In genomic region chr15:89523283-89523832, GRCm38 (mm10) we compare ENCODE assay signal across 8 mouse cellular contexts. TPM values are rescaled to one million over a fixed set of nuclear protein-coding genes. Genes with fewer than 3 reads are reported as not detected.
DNase-seq lines count a peak whose midpoint lies in the region; ATAC-seq lines count a peak whose summit lies in the region.

No protein-coding gene starts in this region.

- H3K27ac ChIP-seq in brown adipose tissue, adult 24 weeks (replicated peaks; ENCODE audit: low read depth, low read length), result no peak overlapping the region
- no peak overlapping the region for H3K27ac ChIP-seq in forebrain, embryonic 13.5 days
- no peak overlapping the region for H3K27ac ChIP-seq in liver, embryonic 15.5 days (replicated peaks)

- peak overlapping the region; percentile 63 for H3K4me3 ChIP-seq in brown adipose tissue, adult 24 weeks (ENCODE audit: insufficient read depth, low read depth, low read length)
- H3K4me3 ChIP-seq in forebrain, embryonic 13.5 days, result peak overlapping the region; percentile 63
- H3K4me3 ChIP-seq in liver, embryonic 15.5 days (replicated peaks), result peak overlapping the region; percentile 35

- peak overlapping the region; percentile 98 for H3K4me2 ChIP-seq in forebrain, embryonic 13.5 days
- peak overlapping the region; percentile 54 for H3K4me2 ChIP-seq in liver, embryonic 15.5 days

- ATAC-seq in forebrain, embryonic 13.5 days, result peak; percentile 44
- no peak for ATAC-seq in liver, embryonic 15.5 days (ENCODE audit: insufficient read depth)

- peak overlapping the region; percentile 51 for H3K9ac ChIP-seq in forebrain, embryonic 13.5 days
- no peak overlapping the region for H3K9ac ChIP-seq in liver, embryonic 15.5 days

- H3K9me3 ChIP-seq in forebrain, embryonic 13.5 days (replicated peaks), result no peaks in the 10 kb centered on the region
- no peaks in the 10 kb centered on the region for H3K9me3 ChIP-seq in liver, embryonic 15.5 days (replicated peaks)

- WGBS in forebrain, embryonic 13.5 days, result 9% methylated on average over 14 of the region's 47 CpGs
- 63% methylated on average over 47 of the region's 47 CpGs for WGBS in liver, embryonic 15.5 days (ENCODE audit: insufficient replicate concordance)

- DNase-seq in gastrocnemius, postnatal 10 days, result peak; percentile 32
- no peak for DNase-seq in gastrocnemius, postnatal 25 days
- DNase-seq in spleen, postnatal 14 days (ENCODE audit: low spot score in 2 of 2), result no peak
- DNase-seq in layer of hippocampus, postnatal 36 days, result no peak
- DNase-seq in kidney, postnatal 14 days, result no peak

- H3K4me1 ChIP-seq in brown adipose tissue, adult 24 weeks (ENCODE audit: control insufficient read depth, insufficient read depth, insufficient read length, low read length), result peaks cover 9% of the 10 kb centered on the region
- peaks cover 11% of the 10 kb centered on the region for H3K4me1 ChIP-seq in forebrain, embryonic 13.5 days
- no peaks in the 10 kb centered on the region for H3K4me1 ChIP-seq in liver, embryonic 15.5 days (replicated peaks)

- H3K27me3 ChIP-seq in forebrain, embryonic 13.5 days, result peaks cover 43% of the 10 kb centered on the region
- H3K27me3 ChIP-seq in liver, embryonic 15.5 days, result peaks cover 28% of the 10 kb centered on the region

- no peaks in the 10 kb centered on the region for H3K36me3 ChIP-seq in forebrain, embryonic 13.5 days (ENCODE audit: poor library complexity, severe bottlenecking)
- H3K36me3 ChIP-seq in liver, embryonic 15.5 days (replicated peaks), result no peaks in the 10 kb centered on the region

RNA-seq across cellular contexts. Expression of gene Shank3, which starts 23.9 kb away (rescaled TPM):
- total RNA-seq in gastrocnemius, postnatal 10 days (2021), result 10 to 100 TPM; 24.8 to 36.1 TPM
- 10 to 100 TPM; 12.8 to 17.5 TPM for total RNA-seq in gastrocnemius, postnatal 25 days (2021)
- 6.8 and 15.5 TPM in 2 replicates for polyA plus RNA-seq in brown adipose tissue, adult 24 weeks (2012; ENCODE audit: insufficient read depth, insufficient read length, missing spikeins)
- 7.1 and 9.5 TPM in 2 replicates for polyA plus RNA-seq in forebrain, embryonic 13.5 days (2015; fragmentation: Nextera tagmentation; extraction: Ambion mirVana)
- polyA plus RNA-seq in liver, embryonic 15.5 days (2015; fragmentation: Nextera tagmentation; extraction: Ambion mirVana), result 0.51 and 0.93 TPM in 2 replicates
- total RNA-seq in layer of hippocampus, postnatal 36 days (2021), result 100 to 1,000 TPM; 244 to 255 TPM

RNA-seq across cellular contexts. Expression of gene Acr, which starts 44.8 kb away (rescaled TPM):
- under 1 TPM; 0.54 TPM for total RNA-seq in gastrocnemius, postnatal 10 days (2021)
- under 1 TPM; 0.27 to 0.36 TPM for total RNA-seq in gastrocnemius, postnatal 25 days (2021)
- polyA plus RNA-seq in brown adipose tissue, adult 24 weeks (2012; ENCODE audit: insufficient read depth, insufficient read length, missing spikeins), result not detected in 2 replicates
- polyA plus RNA-seq in forebrain, embryonic 13.5 days (2015; fragmentation: Nextera tagmentation; extraction: Ambion mirVana), result 1.2 and 1.8 TPM in 2 replicates
- not detected in 2 replicates for polyA plus RNA-seq in liver, embryonic 15.5 days (2015; fragmentation: Nextera tagmentation; extraction: Ambion mirVana)
- 1 to 10 TPM in 1 of 2 experiments, under 1 TPM in 1; 0.91 to 1.2 TPM for total RNA-seq in layer of hippocampus, postnatal 36 days (2021)

RNA-seq across cellular contexts. Expression of gene Arsa, which starts 46.1 kb away (rescaled TPM):
- 10 to 100 TPM in 1 of 2 experiments, 1 to 10 TPM in 1; 6.5 to 11.0 TPM for total RNA-seq in gastrocnemius, postnatal 10 days (2021)
- total RNA-seq in gastrocnemius, postnatal 25 days (2021), result 1 to 10 TPM; 4.2 to 4.9 TPM
- 17.2 and 24.2 TPM in 2 replicates for polyA plus RNA-seq in brown adipose tissue, adult 24 weeks (2012; ENCODE audit: insufficient read depth, insufficient read length, missing spikeins)
- 12.7 and 13.7 TPM in 2 replicates for polyA plus RNA-seq in forebrain, embryonic 13.5 days (2015; fragmentation: Nextera tagmentation; extraction: Ambion mirVana)
- 5.0 and 5.4 TPM in 2 replicates for polyA plus RNA-seq in liver, embryonic 15.5 days (2015; fragmentation: Nextera tagmentation; extraction: Ambion mirVana)
- 10 to 100 TPM; 28.6 to 30.6 TPM for total RNA-seq in layer of hippocampus, postnatal 36 days (2021)

Comparison
In these comparisons a context has a peak if more than half of its experiments do, and no peak if none do; other contexts are left out.
1. RNA of gene Shank3, which starts 23.9 kb away (total RNA-seq): 244 to 255 TPM in layer of hippocampus, postnatal 36 days; 24.8 to 36.1 TPM in gastrocnemius, postnatal 10 days and 12.8 to 17.5 TPM in gastrocnemius, postnatal 25 days; every median in the first group is over 4 times any median in the second.
2. Peak in every context shown above with its lines, with median percentiles within 50 percentile points of each other: H3K4me3 ChIP-seq.